Mouse (Mus musculus) liver, adult 2 months (tissue): Measurements from ENCODE around the gene Neto2. TPM values are rescaled to one million over a fixed set of nuclear protein-coding genes. Genes with fewer than 3 reads are reported as not detected.
"Not testable (repeated sequence)": the region's sequence is repeated elsewhere in the genome, so short reads cannot be mapped to it uniquely, and the experiment has no call there.

Source experiments
- DNase-seq: peaks from one replicate; pipeline ENCODE4 v3.0.0-alpha.2; 2011; ENCODE audit warnings: low read depth, low spot score; ENCODE audit errors: extremely low read depth
- H3K27ac ChIP-seq: fragments of 200-500 bp; replicated peaks from 2 replicates; pipeline ENCODE4 v1.5.1; 2012; ENCODE audit warnings: low read depth, mild to moderate bottlenecking, control low read depth, inconsistent platforms, low read length; ENCODE audit not compliant: insufficient read depth
- H3K27me3 ChIP-seq: fragments of 200-500 bp; 2 replicates; pipeline ENCODE4 v1.6.1; 2012; ENCODE audit warnings: mild to moderate bottlenecking, moderate library complexity, low read length, inconsistent platforms; ENCODE audit not compliant: control insufficient read depth, insufficient read depth
- H3K36me3 ChIP-seq: fragments of 200-500 bp; 2 replicates; pipeline ENCODE4 v1.6.1; 2012; ENCODE audit warnings: low read length, inconsistent platforms; ENCODE audit not compliant: control insufficient read depth, insufficient read depth
- H3K4me1 ChIP-seq: fragments of 200-500 bp; 2 replicates; pipeline ENCODE4 v1.6.1; 2011; ENCODE audit warnings: low read length; ENCODE audit not compliant: control insufficient read depth, insufficient read depth
- H3K4me3 ChIP-seq: fragments of 200-500 bp; 2 replicates; pipeline ENCODE4 v1.5.1; 2011; ENCODE audit warnings: low read depth, mild to moderate bottlenecking, control low read depth, low read length, moderate library complexity; ENCODE audit not compliant: insufficient read depth
- H3K79me2 ChIP-seq: fragments of 200-500 bp; 2 replicates; pipeline ENCODE4 v1.6.1; 2012; ENCODE audit warnings: inconsistent platforms, mild to moderate bottlenecking, low read length, moderate library complexity; ENCODE audit not compliant: control insufficient read depth, insufficient read depth
- H3K9ac ChIP-seq: fragments of 200-500 bp; 2 replicates; pipeline ENCODE4 v1.6.1; 2012; ENCODE audit warnings: low read depth, mild to moderate bottlenecking, control low read depth, inconsistent platforms, low read length
- CTCF ChIP-seq: fragments of 200-500 bp; IDR thresholded peaks from 2 replicates; pipeline ENCODE4 v1.5.1; 2011; ENCODE audit warnings: low read depth, low read length, control low read depth
- POLR2A ChIP-seq: fragments of 200-500 bp; IDR thresholded peaks from 2 replicates; pipeline ENCODE4 v1.6.1; 2011; ENCODE audit warnings: low read length, control low read depth; ENCODE audit not compliant: insufficient read depth; ENCODE audit errors: extremely low read depth
- WGBS: fragments of 180-500 bp; shearing (Covaris S2); methylation state at CpG from one replicate; pipeline ENCODE4 v1.1.7; 2018; 5-methylcytosine and 5-hydroxymethylcytosine counted together
- polyA plus RNA-seq: library from polyadenylated mRNA; depleted of rRNA; stranded (reverse); fragments of >200 nt; gene quantifications from 2 replicates; pipeline ENCODE4 v1.2.3, GENCODE M21; 2012
- total RNA-seq: library from RNA; depleted of rRNA; stranded (reverse); fragments of >200 nt; gene quantifications from 2 replicates; pipeline ENCODE4 v1.2.3, GENCODE M21; 2014

Gene Neto2
- total and polyA plus RNA-seq, 2 experiments: 0.02 to 0.18 TPM

GRCm38 (mm10) chr8:85644921-85645665 lies 55.6 kb downstream of the Neto2 start:
- WGBS: 82% methylated on average over 4 of the region's 4 CpGs
- Histone ChIP-seq H3K36me3 (no peaks in the 10 kb centered on the region), H3K27me3 (no peaks in the 10 kb centered on the region), H3K4me1 (no peaks in the 10 kb centered on the region), H3K9ac (no peak overlapping the region), H3K79me2 (no peaks in the 10 kb centered on the region), H3K4me3 (no peak overlapping the region), H3K27ac (no peak overlapping the region)
- TF ChIP-seq POLR2A (no peak), CTCF (no peak)
- DNase-seq: no peak

DNA sequence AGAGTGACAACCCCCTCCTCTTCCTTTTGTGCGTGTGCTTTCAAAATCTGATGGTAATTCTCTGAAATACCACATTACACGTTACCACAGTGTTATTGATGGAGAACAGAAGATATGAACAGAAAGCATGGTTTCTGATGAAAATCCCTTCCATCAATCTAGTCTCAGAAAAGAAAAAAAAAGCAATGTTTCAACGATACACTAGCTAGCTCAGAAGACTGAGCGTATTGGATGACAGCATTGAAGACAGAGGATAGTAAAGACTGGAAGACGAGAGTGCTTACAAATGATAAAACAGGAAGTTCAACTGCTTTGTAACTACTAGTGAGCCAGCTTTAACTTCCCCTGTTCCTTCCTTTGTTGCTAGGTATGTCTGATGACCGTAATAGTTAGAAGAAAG lies 76.3 kb downstream of the Neto2 start:
- no peak for TF ChIP-seq POLR2A
- no peak for TF ChIP-seq CTCF
- no peaks in the 10 kb centered on the region for H3K79me2 ChIP-seq
- H3K27ac ChIP-seq: no peak overlapping the region
- 86% methylated on average over 6 of the region's 6 CpGs for WGBS
- H3K9ac ChIP-seq: no peak overlapping the region
- no peaks in the 10 kb centered on the region for H3K36me3 ChIP-seq
- no peak for DNase-seq
- H3K4me3 ChIP-seq: no peak overlapping the region
- no peaks in the 10 kb centered on the region for H3K4me1 ChIP-seq
- H3K27me3 ChIP-seq: no peaks in the 10 kb centered on the region

GRCm38 (mm10) chr8:85623246-85623645 lies 77.5 kb downstream of the Neto2 start:
- H3K9ac ChIP-seq: no peak overlapping the region
- no peaks in the 10 kb centered on the region for H3K27me3 ChIP-seq
- H3K4me3 ChIP-seq: no peak overlapping the region
- no peak for TF ChIP-seq CTCF
- no peak for TF ChIP-seq POLR2A
- no peak overlapping the region for H3K27ac ChIP-seq
- DNase-seq: no peak
- 92% methylated on average over 5 of the region's 5 CpGs for WGBS
- no peaks in the 10 kb centered on the region for H3K4me1 ChIP-seq
- H3K79me2 ChIP-seq: no peaks in the 10 kb centered on the region
- no peaks in the 10 kb centered on the region for H3K36me3 ChIP-seq

DNA sequence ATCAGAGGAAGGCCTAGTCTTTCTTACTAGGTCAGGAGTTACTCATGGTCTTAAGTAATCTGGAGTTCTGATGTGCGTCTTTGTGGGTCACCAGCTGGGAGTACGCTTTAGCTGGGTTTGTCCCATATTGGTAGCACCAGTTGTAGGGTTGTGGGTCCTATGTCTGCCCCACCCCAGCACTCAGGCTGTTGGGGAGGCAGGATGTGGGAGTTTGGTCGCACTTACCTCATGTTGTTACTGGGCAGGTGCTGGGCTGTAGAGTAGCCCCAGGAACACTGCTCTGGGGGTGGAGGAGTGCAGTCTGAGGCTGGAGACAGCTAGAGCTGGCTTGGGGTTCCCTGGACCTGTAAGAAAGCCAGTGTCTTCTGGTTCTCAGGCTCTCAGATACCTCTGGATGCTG lies 81.9 kb downstream of the Neto2 start:
- H3K4me3 ChIP-seq: no peak overlapping the region
- no peak for TF ChIP-seq CTCF
- no peak for TF ChIP-seq POLR2A
- no peaks in the 10 kb centered on the region for H3K36me3 ChIP-seq
- no peak overlapping the region for H3K9ac ChIP-seq
- no peaks in the 10 kb centered on the region for H3K27me3 ChIP-seq
- H3K27ac ChIP-seq: no peak overlapping the region
- DNase-seq: no peak
- no peaks in the 10 kb centered on the region for H3K79me2 ChIP-seq
- no peaks in the 10 kb centered on the region for H3K4me1 ChIP-seq
- WGBS: 97% methylated on average over 3 of the region's 3 CpGs

DNA sequence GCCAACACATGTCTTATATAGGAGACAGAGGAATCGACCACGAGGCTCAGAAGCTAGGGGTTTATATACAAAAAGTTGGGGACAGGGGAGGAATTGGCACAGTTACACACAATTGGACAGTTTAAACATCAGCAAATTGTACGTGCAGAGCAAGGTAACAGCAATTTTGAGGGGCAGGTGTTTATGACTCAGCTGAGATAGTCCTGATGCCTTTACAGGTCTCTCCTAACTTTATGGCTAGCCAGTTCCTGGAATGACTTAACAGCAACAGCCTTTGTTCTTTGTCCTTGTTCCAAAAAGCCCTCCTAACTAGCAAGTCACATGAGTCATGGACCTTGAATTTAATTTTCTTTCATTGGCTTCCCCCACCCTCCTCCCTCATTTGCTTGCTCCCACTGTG lies 83.6 kb downstream of the Neto2 start:
- not testable (repeated sequence) for DNase-seq, H3K4me3 ChIP-seq, H3K9ac ChIP-seq, H3K79me2 ChIP-seq, H3K27me3 ChIP-seq, H3K27ac ChIP-seq, H3K4me1 ChIP-seq, H3K36me3 ChIP-seq
- WGBS: 93% methylated on average over 3 of the region's 3 CpGs

DNA sequence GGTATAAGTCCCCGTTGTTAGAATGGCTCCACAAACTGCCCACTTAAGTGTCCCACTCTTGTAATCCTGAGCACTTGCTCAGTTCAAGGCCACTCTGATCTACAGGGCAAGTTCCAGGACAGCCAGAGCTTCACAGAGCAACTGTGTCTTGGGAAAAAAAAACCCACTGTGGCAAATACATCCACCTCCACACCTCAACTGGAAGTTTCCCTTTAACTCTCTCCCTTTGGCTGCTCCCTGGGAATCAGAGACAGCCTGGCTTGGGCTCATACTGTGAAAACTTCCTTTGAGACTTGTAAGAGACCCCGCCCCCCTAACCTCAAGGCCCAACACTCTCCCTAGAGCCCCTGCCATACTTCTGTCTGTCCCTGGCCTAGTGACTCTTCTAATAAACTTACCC lies 91.9 kb downstream of the Neto2 start:
- 90% methylated on average over 2 of the region's 2 CpGs for WGBS
- peaks cover 4% of the 10 kb centered on the region for H3K4me1 ChIP-seq
- H3K36me3 ChIP-seq: peaks cover 1% of the 10 kb centered on the region; the same call in 1 of the 2 replicates
- H3K4me3 ChIP-seq: no peak overlapping the region
- no peak for DNase-seq
- no peak overlapping the region for H3K27ac ChIP-seq
- TF ChIP-seq CTCF: no peak
- TF ChIP-seq POLR2A: no peak
- no peaks in the 10 kb centered on the region for H3K79me2 ChIP-seq
- no peak overlapping the region for H3K9ac ChIP-seq
- H3K27me3 ChIP-seq: no peaks in the 10 kb centered on the region
